Mouse (Mus musculus): Measurements from ENCODE around the gene Ctf2. TPM values are rescaled to one million over a fixed set of nuclear protein-coding genes. Genes with fewer than 3 reads are reported as not detected.
"Not testable (repeated sequence)": the region's sequence is repeated elsewhere in the genome, so short reads cannot be mapped to it uniquely, and the experiment has no call there.

Gene Ctf2
- polyA plus RNA-seq (2015; fragmentation: Nextera tagmentation; extraction: Ambion mirVana), result 0.07 and 0.16 TPM in 2 replicates

DNA sequence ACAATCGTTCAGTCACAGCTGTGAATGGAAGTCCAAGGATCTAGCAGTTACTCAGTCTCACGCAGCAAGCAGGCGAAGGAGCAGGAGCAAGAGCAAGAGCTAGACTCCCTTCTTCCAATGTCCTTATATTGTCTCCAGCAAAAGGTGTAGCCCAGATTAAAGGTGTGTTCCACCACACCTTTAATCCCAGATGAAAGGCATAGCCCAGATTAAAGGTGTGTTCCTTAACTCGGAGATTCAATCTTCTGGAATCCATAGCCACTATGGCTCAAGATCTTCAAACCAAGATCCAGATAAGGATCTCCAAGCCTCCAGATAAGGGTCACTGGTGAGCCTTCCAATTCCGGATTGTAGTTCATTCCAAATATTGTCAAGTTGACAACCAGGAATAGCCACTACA, at the start of gene Ctf2:
TSS of gene Ctf2 (minus strand) at position 101 of the 400 bp plus-strand sequence.
- not testable (repeated sequence) for H3K4me2 ChIP-seq; H3K27ac ChIP-seq; ATAC-seq (ENCODE audit: low read depth); H3K4me1 ChIP-seq (replicated peaks); H3K9me3 ChIP-seq (replicated peaks); H3K9ac ChIP-seq; DNase-seq; H3K4me3 ChIP-seq (replicated peaks); H3K27me3 ChIP-seq; H3K36me3 ChIP-seq
- WGBS (ENCODE audit: insufficient replicate concordance), result no CpG with 5 or more reads among the region's 5 CpGs

DNA sequence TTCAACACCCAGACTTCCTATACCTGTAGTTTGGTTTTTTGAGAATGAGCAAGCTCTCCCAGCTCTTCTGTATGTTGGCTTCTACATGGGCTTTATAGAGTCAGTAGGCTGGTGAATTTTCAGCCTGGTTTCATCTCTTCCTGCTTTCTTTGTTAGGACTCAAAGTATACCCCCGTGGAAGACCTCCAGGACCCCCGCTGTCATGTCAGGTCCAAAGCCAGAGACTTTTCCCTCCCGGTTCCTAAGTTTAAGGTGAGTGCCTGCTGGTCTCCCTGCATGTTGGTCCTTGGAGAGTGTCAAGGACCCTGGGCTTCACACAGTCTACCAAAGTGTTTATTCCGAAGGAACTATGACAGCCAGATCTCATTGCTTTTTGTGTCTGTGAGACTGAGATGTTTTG, 46.4 kb upstream of the Ctf2 start:
- no peak for ATAC-seq (ENCODE audit: low read depth)
- Histone ChIP-seq H3K27me3 (no peaks in the 10 kb centered on the region), H3K4me3 (replicated peaks) (peak overlapping the region; percentile 93), H3K36me3 (peaks cover 51% of the 10 kb centered on the region), H3K27ac (peak overlapping the region; percentile 96; the same call in 1 of the 2 replicates), H3K9ac (peak overlapping the region; percentile 93), H3K4me1 (replicated peaks) (peaks cover 42% of the 10 kb centered on the region), H3K9me3 (replicated peaks) (no peaks in the 10 kb centered on the region), H3K4me2 (peak overlapping the region; percentile 91)
- WGBS (ENCODE audit: insufficient replicate concordance), result 77% methylated on average over 4 of the region's 4 CpGs
- DNase-seq, result no peak

DNA sequence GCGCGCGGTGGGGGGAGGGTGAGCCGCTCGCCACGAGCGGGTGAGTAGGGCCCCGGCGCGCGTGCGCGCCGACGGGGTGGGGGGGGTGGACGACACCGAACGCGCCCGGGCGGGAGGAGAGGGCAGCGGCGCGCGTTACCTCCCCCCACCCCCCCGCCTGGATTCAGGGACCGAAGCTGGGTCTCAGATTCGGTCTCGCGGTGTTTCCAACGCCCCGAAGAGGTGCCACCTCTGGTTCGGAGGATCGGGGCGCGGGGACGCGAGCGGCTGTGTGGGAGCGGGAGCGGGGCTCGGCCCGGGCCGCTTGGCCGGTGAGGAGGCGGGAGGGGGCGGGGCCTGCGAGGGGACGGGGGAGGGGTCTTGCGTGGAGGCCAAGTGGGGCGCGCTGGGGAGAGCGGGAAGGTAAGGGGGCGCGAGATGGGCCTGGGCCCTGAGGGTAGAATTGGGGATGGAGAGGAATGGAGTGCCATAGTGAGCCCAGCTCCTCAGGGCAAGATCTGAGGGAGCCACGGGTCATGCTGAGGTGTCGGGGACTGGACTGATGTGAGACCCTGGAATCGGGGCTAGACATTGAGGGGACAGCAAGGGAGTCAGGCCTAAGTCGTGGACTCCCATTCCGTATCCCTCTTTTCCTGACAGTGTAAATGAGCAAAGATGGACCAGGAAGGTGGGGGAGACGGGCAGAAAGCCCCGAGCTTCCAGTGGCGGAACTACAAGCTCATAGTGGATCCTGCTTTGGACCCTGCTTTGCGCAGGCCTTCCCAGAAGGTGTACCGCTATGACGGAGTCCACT, 45.7 kb upstream of the Ctf2 start:
- Histone ChIP-seq H3K27ac (peak overlapping the region; percentile 96), H3K4me2 (peak overlapping the region; percentile 91), H3K9ac (peak overlapping the region; percentile 93), H3K4me1 (replicated peaks) (peaks cover 46% of the 10 kb centered on the region), H3K36me3 (peaks cover 44% of the 10 kb centered on the region), H3K9me3 (replicated peaks) (no peaks in the 10 kb centered on the region), H3K27me3 (no peaks in the 10 kb centered on the region), H3K4me3 (replicated peaks) (peak overlapping the region; percentile 93)
- peak; percentile 40 for DNase-seq
- WGBS (ENCODE audit: insufficient replicate concordance), result 3% methylated on average over 65 of the region's 66 CpGs
- peak; percentile 52 for ATAC-seq (ENCODE audit: low read depth)

DNA sequence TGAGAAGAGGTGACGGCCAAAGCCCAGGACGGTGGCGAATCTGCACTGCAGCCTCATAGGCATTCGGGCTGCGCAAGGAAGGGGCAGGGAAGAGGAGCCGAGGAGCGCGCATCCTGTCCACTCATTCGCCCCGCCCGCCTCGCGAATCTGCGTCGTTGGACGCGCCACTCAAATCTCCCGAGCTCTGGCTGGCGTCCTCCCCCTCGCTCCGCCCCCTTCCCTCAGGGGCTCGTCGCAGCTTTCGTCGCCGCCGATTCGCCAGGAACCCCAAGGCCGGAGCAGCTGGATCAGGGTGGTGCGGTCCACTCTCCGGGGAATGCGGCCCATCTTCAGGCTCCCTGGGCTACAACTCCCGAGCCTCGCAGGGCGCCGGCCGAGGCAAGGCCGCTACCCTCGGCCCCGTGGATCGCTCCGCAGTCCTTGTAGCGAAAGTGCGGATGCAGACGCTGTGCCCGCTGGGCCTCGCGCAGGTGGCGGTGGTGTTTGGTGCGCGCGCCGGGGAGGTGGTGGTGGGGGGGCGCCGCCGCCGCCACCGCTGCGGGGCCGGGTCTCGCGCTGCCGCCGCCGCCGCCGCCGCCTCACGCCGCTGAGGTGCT, 45.0 kb upstream of the Ctf2 start:
- WGBS (ENCODE audit: insufficient replicate concordance), result under 1% methylated on average over 66 of the region's 70 CpGs
- Histone ChIP-seq H3K27me3 (no peaks in the 10 kb centered on the region), H3K4me3 (replicated peaks) (peak overlapping the region; percentile 93), H3K36me3 (peaks cover 37% of the 10 kb centered on the region), H3K27ac (peak overlapping the region; percentile 96), H3K9ac (peak overlapping the region; percentile 93), H3K9me3 (replicated peaks) (no peaks in the 10 kb centered on the region), H3K4me1 (replicated peaks) (peaks cover 52% of the 10 kb centered on the region), H3K4me2 (peak overlapping the region; percentile 91)
- ATAC-seq (ENCODE audit: low read depth) (peak; percentile 89), DNase-seq (peak; percentile 93)

DNA sequence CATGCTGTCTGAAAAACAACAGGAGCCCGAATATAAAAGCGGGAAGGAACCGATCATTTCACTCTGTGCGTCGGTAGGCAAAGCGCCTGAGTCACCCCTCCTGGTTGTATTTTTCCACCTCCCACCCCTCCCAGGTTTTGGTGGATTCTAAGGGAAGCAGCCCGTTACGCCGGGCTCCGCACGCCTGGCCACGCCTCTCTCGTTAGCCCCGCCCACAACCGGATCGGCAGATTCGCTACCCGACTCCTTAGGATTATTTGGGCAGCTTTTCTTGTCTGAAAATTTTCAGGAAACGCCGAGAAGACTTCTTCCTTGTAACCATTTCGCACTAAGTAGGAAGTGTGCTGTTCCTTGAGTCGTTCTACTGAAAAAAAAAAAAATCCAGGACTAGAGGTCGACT, 44.5 kb upstream of the Ctf2 start, which contains the start of gene Setd1a:
TSS of gene Setd1a (plus strand) at position 245 of the 400 bp plus-strand sequence.
- Histone ChIP-seq H3K9me3 (replicated peaks) (no peaks in the 10 kb centered on the region), H3K9ac (peak within 1 kb of the TSS; percentile 93), H3K27ac (peak within 1 kb of the TSS; percentile 96), H3K27me3 (no peaks in the 10 kb centered on the region), H3K36me3 (peaks cover 32% of the 10 kb centered on the region), H3K4me3 (replicated peaks) (peak within 1 kb of the TSS; percentile 93), H3K4me1 (replicated peaks) (peaks cover 58% of the 10 kb centered on the region), H3K4me2 (peak within 1 kb of the TSS; percentile 91)
- DNase-seq (peak; percentile 76), ATAC-seq (ENCODE audit: low read depth) (peak; percentile 56)
- 0% methylated on average over 23 of the region's 23 CpGs for WGBS (ENCODE audit: insufficient replicate concordance)

DNA sequence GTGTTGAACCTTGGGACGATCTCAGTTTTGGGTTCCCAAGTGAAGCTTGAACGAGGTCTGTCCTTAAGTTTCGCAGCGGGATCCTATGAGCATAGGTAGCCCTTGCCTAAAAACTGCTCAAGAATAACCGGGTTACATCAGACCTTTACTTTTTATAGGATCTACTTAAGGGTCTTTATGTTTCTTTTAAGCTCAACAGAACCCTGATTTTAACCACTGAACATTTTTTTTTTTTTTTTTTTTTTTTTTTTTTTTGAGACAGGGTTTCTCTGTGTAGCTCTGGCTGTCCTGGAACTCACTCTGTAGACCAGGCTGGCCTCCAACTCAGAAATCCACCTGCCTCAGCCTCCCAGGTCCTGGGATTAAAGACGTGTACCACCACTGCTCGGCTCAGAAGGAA, 43.9 kb upstream of the Ctf2 start:
- not testable (repeated sequence) for ATAC-seq (ENCODE audit: low read depth); DNase-seq; H3K9me3 ChIP-seq (replicated peaks); H3K27me3 ChIP-seq
- Histone ChIP-seq H3K36me3 (peaks cover 26% of the 10 kb centered on the region), H3K4me3 (replicated peaks) (peak overlapping the region; percentile 93), H3K27ac (peak overlapping the region; percentile 96), H3K4me2 (peak overlapping the region; percentile 91), H3K4me1 (replicated peaks) (peaks cover 63% of the 10 kb centered on the region), H3K9ac (peak overlapping the region; percentile 93)
- 69% methylated on average over 7 of the region's 7 CpGs for WGBS (ENCODE audit: insufficient replicate concordance)

DNA sequence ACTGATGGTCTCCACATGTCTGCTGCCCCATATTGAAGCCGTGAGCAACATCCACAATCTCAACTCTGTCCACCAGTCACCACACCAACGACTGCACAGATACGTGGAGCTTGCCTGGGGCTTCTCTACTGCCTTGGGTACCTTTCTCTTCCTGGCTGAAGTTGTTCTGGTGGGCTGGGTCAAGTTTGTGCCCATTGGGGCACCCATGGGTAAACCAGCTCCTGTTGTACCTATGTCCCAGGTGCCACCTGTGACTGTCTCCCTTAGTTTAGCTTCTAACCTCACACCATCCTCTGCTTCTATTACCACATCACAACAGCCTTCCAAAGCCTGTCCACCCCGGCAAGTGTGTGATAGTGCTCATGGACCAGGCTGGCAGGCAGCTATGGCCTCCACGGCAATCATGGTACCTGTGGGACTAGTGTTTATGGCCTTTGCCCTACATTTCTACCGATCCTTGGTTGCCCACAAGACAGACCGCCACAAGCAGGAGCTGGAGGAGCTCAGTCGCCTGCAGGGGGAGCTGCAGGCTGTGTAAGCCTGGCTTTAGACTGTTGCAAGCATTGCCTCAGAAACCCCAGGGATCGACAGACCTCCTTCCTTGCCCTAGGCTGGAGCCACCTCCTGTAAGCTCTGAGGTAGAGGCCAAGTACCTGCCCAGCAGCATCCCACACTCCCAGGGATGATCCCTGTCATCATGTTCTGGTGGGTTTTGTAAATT, 41.9 kb upstream of the Ctf2 start:
- 36% methylated on average over 9 of the region's 9 CpGs for WGBS (ENCODE audit: insufficient replicate concordance)
- no peak overlapping the region for H3K4me3 ChIP-seq (replicated peaks)
- no peaks in the 10 kb centered on the region for H3K9me3 ChIP-seq (replicated peaks)
- peaks cover 75% of the 10 kb centered on the region for H3K4me1 ChIP-seq (replicated peaks)
- no peak for ATAC-seq (ENCODE audit: low read depth)
- H3K4me2 ChIP-seq, result no peak overlapping the region
- H3K36me3 ChIP-seq, result peaks cover 7% of the 10 kb centered on the region; the same call in 1 of the 2 replicates
- no peaks in the 10 kb centered on the region for H3K27me3 ChIP-seq
- H3K27ac ChIP-seq, result no peak overlapping the region
- H3K9ac ChIP-seq, result no peak overlapping the region
- peak; percentile 69 for DNase-seq

DNA sequence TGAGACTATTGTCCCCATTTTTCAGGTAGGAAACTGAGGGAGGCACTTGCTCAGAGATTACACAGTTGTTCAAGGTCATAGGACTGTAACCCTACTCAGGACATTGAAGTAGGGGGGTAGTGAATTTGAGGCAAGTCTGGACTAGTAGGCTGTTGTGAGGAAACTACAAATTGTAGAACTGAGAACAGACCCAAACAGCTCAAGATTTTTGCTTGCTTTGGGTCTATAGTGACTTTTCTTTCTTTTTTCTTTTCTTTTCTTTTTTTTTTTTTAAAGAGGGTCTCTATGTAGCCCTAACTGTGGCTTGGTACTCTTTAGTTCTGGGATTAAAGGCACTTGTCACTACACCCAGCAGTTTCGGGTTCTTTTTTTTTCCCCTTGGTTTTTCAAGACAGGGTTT, 40.6 kb upstream of the Ctf2 start:
- ATAC-seq (ENCODE audit: low read depth) (no peak), DNase-seq (no peak)
- Histone ChIP-seq H3K36me3 (peaks cover 9% of the 10 kb centered on the region), H3K9ac (no peak overlapping the region), H3K4me1 (replicated peaks) (peaks cover 77% of the 10 kb centered on the region), H3K4me2 (no peak overlapping the region), H3K27ac (no peak overlapping the region), H3K4me3 (replicated peaks) (no peak overlapping the region), H3K27me3 (no peaks in the 10 kb centered on the region), H3K9me3 (replicated peaks) (no peaks in the 10 kb centered on the region)
- WGBS (ENCODE audit: insufficient replicate concordance), result 64% methylated on average over 1 of the region's 1 CpGs

DNA sequence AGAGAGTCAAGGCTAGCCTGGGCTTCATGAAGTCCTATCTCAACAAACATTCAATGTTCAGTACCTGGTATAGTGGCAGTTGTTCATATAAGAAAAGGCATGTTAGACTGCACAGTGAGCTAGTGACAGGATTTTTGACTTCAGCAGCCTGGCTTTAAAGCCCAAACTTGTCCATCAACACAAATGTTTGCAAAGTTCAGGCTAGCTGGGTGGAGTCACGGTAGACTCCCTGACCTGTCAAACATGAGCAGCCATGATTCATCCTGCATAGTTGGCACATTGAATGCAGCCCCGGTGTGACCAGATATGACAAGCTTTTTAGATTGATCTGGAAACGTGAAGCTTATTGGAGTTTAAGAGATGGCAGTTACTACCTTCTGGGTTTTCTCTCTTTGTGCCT, 40.1 kb upstream of the Ctf2 start:
- Histone ChIP-seq H3K36me3 (peaks cover 10% of the 10 kb centered on the region), H3K9ac (no peak overlapping the region), H3K4me3 (replicated peaks) (no peak overlapping the region), H3K27me3 (no peaks in the 10 kb centered on the region), H3K4me1 (replicated peaks) (peaks cover 82% of the 10 kb centered on the region), H3K27ac (no peak overlapping the region), H3K9me3 (replicated peaks) (no peaks in the 10 kb centered on the region), H3K4me2 (no peak overlapping the region)
- ATAC-seq (ENCODE audit: low read depth) (no peak), DNase-seq (no peak)
- 41% methylated on average over 3 of the region's 3 CpGs for WGBS (ENCODE audit: insufficient replicate concordance)

DNA sequence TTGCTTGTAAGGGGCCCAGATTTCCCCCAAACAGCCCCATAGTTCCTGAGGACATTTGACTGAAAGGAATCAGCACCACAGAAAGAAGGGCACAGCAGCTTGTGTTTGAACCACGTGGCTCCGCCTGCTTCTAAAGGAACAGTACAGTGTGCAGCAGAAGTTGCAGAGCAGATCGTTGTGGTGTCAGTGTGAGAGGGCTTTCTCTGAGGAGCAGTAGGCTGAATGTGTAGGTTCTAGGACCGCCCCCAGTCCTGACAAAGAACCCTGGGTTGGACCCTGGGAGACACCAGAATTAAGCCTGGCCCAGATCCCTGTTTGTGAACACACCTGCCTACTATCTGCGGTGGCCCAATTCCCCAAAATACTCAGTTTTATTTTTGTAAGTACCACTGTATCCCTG, 39.3 kb upstream of the Ctf2 start:
- DNase-seq, result no peak
- 49% methylated on average over 5 of the region's 5 CpGs for WGBS (ENCODE audit: insufficient replicate concordance)

More for the DNA sequence above, 39.3 kb upstream of the Ctf2 start:
- peaks cover 90% of the 10 kb centered on the region for H3K4me1 ChIP-seq (replicated peaks)
- H3K9me3 ChIP-seq (replicated peaks), result no peaks in the 10 kb centered on the region
- H3K4me2 ChIP-seq, result peak overlapping the region; percentile 96
- peak overlapping the region; percentile 92; the same call in 1 of the 2 replicates for H3K9ac ChIP-seq
- H3K27ac ChIP-seq, result peak overlapping the region; percentile 98
- H3K36me3 ChIP-seq, result peaks cover 10% of the 10 kb centered on the region
- H3K4me3 ChIP-seq (replicated peaks), result peak overlapping the region; percentile 73; the same call in 1 of the 2 replicates
- H3K27me3 ChIP-seq, result no peaks in the 10 kb centered on the region
- ATAC-seq (ENCODE audit: low read depth), result no peak

All from liver, embryonic 13.5 days (tissue).